Mouse (Mus musculus): ENCODE measurements at regions not wholly inside any gene's neighbourhood (a gene's known extent, or its start where the extent isn't known, plus 50 kb on each side); places are given as distances from the start of the nearest gene placed in this dataset.
A peak's percentile ranks its signal among the peaks of the same experiment; 100 is the strongest.

GRCm38 (mm10) chr4:81914971-81915370 lies 472.4 kb upstream of the Mpdz start:
- ATAC-seq (replicated peaks; ENCODE audit: extremely low read depth, insufficient read depth, low FRiP score) = no peak
- Histone ChIP-seq H3K4me2 (ENCODE audit: low read depth, low read length) (no peak overlapping the region), H3K36me3 (ENCODE audit: control insufficient read depth, insufficient read depth) (no peaks in the 10 kb centered on the region), H3K4me3 (ENCODE audit: low read length) (no peak overlapping the region), H3K27me3 (ENCODE audit: control insufficient read depth, insufficient read depth, low read length) (no peaks in the 10 kb centered on the region), H3K4me1 (ENCODE audit: control insufficient read depth, insufficient read depth, low read length) (no peaks in the 10 kb centered on the region), H3K27ac (ENCODE audit: low read length) (no peak overlapping the region), H3K9me3 (replicated peaks; ENCODE audit: control insufficient read depth, low read length) (no peaks in the 10 kb centered on the region), H3K9ac (ENCODE audit: low read length) (no peak overlapping the region)
- WGBS = 79% methylated on average over 2 of the region's 2 CpGs

- no peaks in the 10 kb centered on the region for H3K27me3 ChIP-seq (ENCODE audit: control insufficient read depth, insufficient read depth, low read length)
- H3K4me3 ChIP-seq (ENCODE audit: low read length) = no peak overlapping the region
- ATAC-seq (replicated peaks; ENCODE audit: extremely low read depth, insufficient read depth, low FRiP score) = no peak
- WGBS = 55% methylated on average over 10 of the region's 10 CpGs
- H3K9ac ChIP-seq (ENCODE audit: low read length) = no peak overlapping the region
- H3K27ac ChIP-seq (ENCODE audit: low read length) = no peak overlapping the region
- no peaks in the 10 kb centered on the region for H3K4me1 ChIP-seq (ENCODE audit: control insufficient read depth, insufficient read depth, low read length)
- no peaks in the 10 kb centered on the region for H3K36me3 ChIP-seq (ENCODE audit: control insufficient read depth, insufficient read depth)
- H3K4me2 ChIP-seq (ENCODE audit: low read depth, low read length) = no peak overlapping the region
- no peaks in the 10 kb centered on the region for H3K9me3 ChIP-seq (replicated peaks; ENCODE audit: control insufficient read depth, low read length)
These were observed 470.7 kb upstream of the Mpdz start for GRCm38 (mm10) chr4:81913296-81913695.

GRCm38 (mm10) chr4:81912653-81913052 lies 470.0 kb upstream of the Mpdz start:
- H3K4me3 ChIP-seq (ENCODE audit: low read length) = no peak overlapping the region
- 77% methylated on average over 1 of the region's 1 CpGs for WGBS
- no peak overlapping the region for H3K27ac ChIP-seq (ENCODE audit: low read length)
- H3K4me1 ChIP-seq (ENCODE audit: control insufficient read depth, insufficient read depth, low read length) = no peaks in the 10 kb centered on the region
- H3K9ac ChIP-seq (ENCODE audit: low read length) = no peak overlapping the region
- no peaks in the 10 kb centered on the region for H3K27me3 ChIP-seq (ENCODE audit: control insufficient read depth, insufficient read depth, low read length)
- no peaks in the 10 kb centered on the region for H3K36me3 ChIP-seq (ENCODE audit: control insufficient read depth, insufficient read depth)
- no peaks in the 10 kb centered on the region for H3K9me3 ChIP-seq (replicated peaks; ENCODE audit: control insufficient read depth, low read length)
- H3K4me2 ChIP-seq (ENCODE audit: low read depth, low read length) = no peak overlapping the region
- ATAC-seq (replicated peaks; ENCODE audit: extremely low read depth, insufficient read depth, low FRiP score) = 0 out of 2 replicates have a peak, but pooled peaks have one; percentile 23

- no peak overlapping the region for H3K9ac ChIP-seq (ENCODE audit: low read length)
These were observed 457.4 kb upstream of the Mpdz start for GRCm38 (mm10) chr4:81899961-81900540.

GRCm38 (mm10) chr4:81898661-81899060 lies 456.0 kb upstream of the Mpdz start:
- no peak overlapping the region for H3K27ac ChIP-seq (ENCODE audit: low read length)
- 81% methylated on average over 2 of the region's 2 CpGs for WGBS
- H3K4me1 ChIP-seq (ENCODE audit: control insufficient read depth, insufficient read depth, low read length) = peaks cover 7% of the 10 kb centered on the region

More at GRCm38 (mm10) chr4:81899961-81900540, 457.4 kb upstream of the Mpdz start:
- Histone ChIP-seq H3K9me3 (replicated peaks; ENCODE audit: control insufficient read depth, low read length) (no peaks in the 10 kb centered on the region), H3K27ac (ENCODE audit: low read length) (peak overlapping the region; percentile 74), H3K4me1 (ENCODE audit: control insufficient read depth, insufficient read depth, low read length) (peaks cover 7% of the 10 kb centered on the region), H3K4me2 (ENCODE audit: low read depth, low read length) (no peak overlapping the region), H3K27me3 (ENCODE audit: control insufficient read depth, insufficient read depth, low read length) (no peaks in the 10 kb centered on the region), H3K36me3 (ENCODE audit: control insufficient read depth, insufficient read depth) (no peaks in the 10 kb centered on the region), H3K4me3 (ENCODE audit: low read length) (no peak overlapping the region)
- no peak for ATAC-seq (replicated peaks; ENCODE audit: extremely low read depth, insufficient read depth, low FRiP score)
- 26% methylated on average over 5 of the region's 5 CpGs for WGBS

GRCm38 (mm10) chr4:81897451-81897850 lies 454.8 kb upstream of the Mpdz start:
- peaks cover 3% of the 10 kb centered on the region; the same call in 1 of the 2 replicates for H3K9me3 ChIP-seq (replicated peaks; ENCODE audit: control insufficient read depth, low read length)
- H3K4me1 ChIP-seq (ENCODE audit: control insufficient read depth, insufficient read depth, low read length) = peaks cover 7% of the 10 kb centered on the region
- no peaks in the 10 kb centered on the region for H3K27me3 ChIP-seq (ENCODE audit: control insufficient read depth, insufficient read depth, low read length)
- no peak overlapping the region for H3K9ac ChIP-seq (ENCODE audit: low read length)
- H3K4me3 ChIP-seq (ENCODE audit: low read length) = no peak overlapping the region
- ATAC-seq (replicated peaks; ENCODE audit: extremely low read depth, insufficient read depth, low FRiP score) = no peak
- no peak overlapping the region for H3K4me2 ChIP-seq (ENCODE audit: low read depth, low read length)
- H3K36me3 ChIP-seq (ENCODE audit: control insufficient read depth, insufficient read depth) = no peaks in the 10 kb centered on the region
- H3K27ac ChIP-seq (ENCODE audit: low read length) = peak overlapping the region; percentile 23; the same call in 1 of the 2 replicates
- 66% methylated on average over 5 of the region's 5 CpGs for WGBS

More at GRCm38 (mm10) chr4:81898661-81899060, 456.0 kb upstream of the Mpdz start:
- H3K9ac ChIP-seq (ENCODE audit: low read length) = no peak overlapping the region
- H3K4me2 ChIP-seq (ENCODE audit: low read depth, low read length) = no peak overlapping the region
- H3K9me3 ChIP-seq (replicated peaks; ENCODE audit: control insufficient read depth, low read length) = peaks cover 1% of the 10 kb centered on the region; the same call in 1 of the 2 replicates
- no peaks in the 10 kb centered on the region for H3K36me3 ChIP-seq (ENCODE audit: control insufficient read depth, insufficient read depth)
- H3K4me3 ChIP-seq (ENCODE audit: low read length) = no peak overlapping the region
- ATAC-seq (replicated peaks; ENCODE audit: extremely low read depth, insufficient read depth, low FRiP score) = no peak
- no peaks in the 10 kb centered on the region for H3K27me3 ChIP-seq (ENCODE audit: control insufficient read depth, insufficient read depth, low read length)

- Histone ChIP-seq H3K4me2 (ENCODE audit: low read depth, low read length) (no peak overlapping the region), H3K27ac (ENCODE audit: low read length) (no peak overlapping the region), H3K9ac (ENCODE audit: low read length) (no peak overlapping the region), H3K27me3 (ENCODE audit: control insufficient read depth, insufficient read depth, low read length) (no peaks in the 10 kb centered on the region), H3K9me3 (replicated peaks; ENCODE audit: control insufficient read depth, low read length) (no peaks in the 10 kb centered on the region), H3K4me1 (ENCODE audit: control insufficient read depth, insufficient read depth, low read length) (no peaks in the 10 kb centered on the region), H3K36me3 (ENCODE audit: control insufficient read depth, insufficient read depth) (no peaks in the 10 kb centered on the region), H3K4me3 (ENCODE audit: low read length) (no peak overlapping the region)
- no peak for ATAC-seq (replicated peaks; ENCODE audit: extremely low read depth, insufficient read depth, low FRiP score)
- WGBS = 93% methylated on average over 2 of the region's 2 CpGs
These were observed 426.3 kb upstream of the Mpdz start for GRCm38 (mm10) chr4:81868941-81869340.

GRCm38 (mm10) chr4:81841642-81842494 lies 399.3 kb upstream of the Mpdz start:
- 48% methylated on average over 4 of the region's 4 CpGs for WGBS
- ATAC-seq (replicated peaks; ENCODE audit: extremely low read depth, insufficient read depth, low FRiP score) = no peak

GRCm38 (mm10) chr4:81829972-81830371 lies 387.4 kb upstream of the Mpdz start:
- Histone ChIP-seq H3K36me3 (ENCODE audit: control insufficient read depth, insufficient read depth) (no peaks in the 10 kb centered on the region), H3K27ac (ENCODE audit: low read length) (peak overlapping the region; percentile 69), H3K9ac (ENCODE audit: low read length) (no peak overlapping the region), H3K4me3 (ENCODE audit: low read length) (no peak overlapping the region), H3K9me3 (replicated peaks; ENCODE audit: control insufficient read depth, low read length) (no peaks in the 10 kb centered on the region), H3K4me2 (ENCODE audit: low read depth, low read length) (no peak overlapping the region), H3K4me1 (ENCODE audit: control insufficient read depth, insufficient read depth, low read length) (peaks cover 24% of the 10 kb centered on the region), H3K27me3 (ENCODE audit: control insufficient read depth, insufficient read depth, low read length) (no peaks in the 10 kb centered on the region)
- 10% methylated on average over 3 of the region's 3 CpGs for WGBS
- ATAC-seq (replicated peaks; ENCODE audit: extremely low read depth, insufficient read depth, low FRiP score) = peak; percentile 88

More at GRCm38 (mm10) chr4:81841642-81842494, 399.3 kb upstream of the Mpdz start:
- H3K27ac ChIP-seq (ENCODE audit: low read length) = peak overlapping the region; percentile 27; the same call in 1 of the 2 replicates
- H3K4me1 ChIP-seq (ENCODE audit: control insufficient read depth, insufficient read depth, low read length) = no peaks in the 10 kb centered on the region
- no peaks in the 10 kb centered on the region for H3K9me3 ChIP-seq (replicated peaks; ENCODE audit: control insufficient read depth, low read length)
- no peak overlapping the region for H3K9ac ChIP-seq (ENCODE audit: low read length)
- H3K36me3 ChIP-seq (ENCODE audit: control insufficient read depth, insufficient read depth) = no peaks in the 10 kb centered on the region
- H3K4me3 ChIP-seq (ENCODE audit: low read length) = no peak overlapping the region
- no peak overlapping the region for H3K4me2 ChIP-seq (ENCODE audit: low read depth, low read length)
- H3K27me3 ChIP-seq (ENCODE audit: control insufficient read depth, insufficient read depth, low read length) = no peaks in the 10 kb centered on the region
